Mouse (Mus musculus): Measurements from ENCODE around the gene Mov10. TPM values are rescaled to one million over a fixed set of nuclear protein-coding genes. Genes with fewer than 3 reads are reported as not detected.
"Not testable (repeated sequence)": the region's sequence is repeated elsewhere in the genome, so short reads cannot be mapped to it uniquely, and the experiment has no call there.

Gene Mov10
- total RNA-seq, 1 experiment from 2014 or later, result 19.9 TPM

DNA sequence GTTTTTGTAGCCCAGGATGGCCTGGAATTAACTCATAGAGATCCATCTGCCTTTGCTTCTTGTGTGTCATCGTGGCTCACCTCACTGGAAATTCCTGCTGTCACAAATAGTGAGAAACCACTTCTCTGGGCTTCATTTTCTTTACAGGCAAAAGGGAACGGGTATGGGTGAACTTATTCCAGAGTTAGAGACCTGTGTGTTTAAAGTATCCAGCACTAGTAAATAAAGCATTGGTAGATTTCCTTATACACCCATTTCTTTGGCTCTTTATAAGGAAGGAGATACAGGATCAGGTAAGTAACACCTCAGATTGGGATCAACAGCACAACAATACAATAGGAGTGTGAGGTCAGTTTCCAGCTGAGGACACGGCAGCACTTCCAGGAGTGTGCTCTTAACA lies 30.3 kb downstream of the Mov10 start, which contains the start of gene Rhoc:
Rhoc (plus strand) TSS at position 301 of the 400 bp plus-strand sequence.
- no peak for ATAC-seq (ENCODE audit: extremely low read depth, insufficient number of reproducible peaks, low FRiP score, poor library complexity, severe bottlenecking)

DNA sequence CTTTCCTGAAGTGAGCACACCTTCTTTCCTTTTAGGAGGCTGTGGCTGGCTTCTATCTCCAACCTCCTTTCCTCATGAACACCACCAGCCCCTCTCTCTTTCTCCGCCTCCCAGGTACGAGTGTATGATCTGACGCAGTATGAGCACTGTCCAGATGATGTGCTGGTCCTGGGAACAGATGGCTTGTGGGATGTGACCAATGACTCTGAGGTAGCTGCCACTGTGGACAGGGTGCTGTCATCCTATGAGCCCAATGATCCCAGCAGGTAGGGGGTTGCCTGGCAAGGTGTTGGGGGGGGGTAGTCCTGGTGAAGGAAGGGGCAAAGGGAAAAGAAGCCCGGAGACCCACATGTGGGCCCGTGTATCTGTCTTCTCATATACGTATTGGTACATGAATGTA lies 33.1 kb downstream of the Mov10 start:
- ATAC-seq (ENCODE audit: extremely low read depth, insufficient number of reproducible peaks, low FRiP score, poor library complexity, severe bottlenecking), result no peak

DNA sequence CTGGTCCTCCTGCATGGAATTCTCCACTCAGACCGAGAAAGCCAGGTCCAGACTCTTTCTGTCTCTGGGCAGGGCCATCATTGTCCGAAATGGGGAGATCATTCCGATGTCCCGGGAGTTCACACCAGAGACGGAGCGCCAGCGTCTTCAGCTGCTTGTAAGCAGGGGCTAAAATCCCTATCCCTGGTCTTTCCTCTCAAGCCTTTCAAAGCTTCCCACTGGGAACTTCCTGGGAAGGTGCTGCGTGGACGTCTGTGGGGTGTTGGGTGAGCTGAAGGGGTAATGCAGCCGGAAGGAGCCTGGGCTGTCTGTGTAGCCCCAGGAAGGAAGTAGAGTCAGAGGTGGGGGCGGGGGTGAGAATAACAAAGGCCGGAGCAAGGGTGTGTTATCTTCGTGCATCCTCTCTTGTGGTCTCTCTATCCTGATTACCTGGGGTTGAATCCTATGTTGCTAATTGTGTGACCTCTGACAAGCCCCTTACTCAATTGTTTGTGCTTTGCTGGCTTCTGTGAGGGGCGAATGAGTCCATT lies 34.3 kb downstream of the Mov10 start:
- ATAC-seq (ENCODE audit: extremely low read depth, insufficient number of reproducible peaks, low FRiP score, poor library complexity, severe bottlenecking), result no peak

DNA sequence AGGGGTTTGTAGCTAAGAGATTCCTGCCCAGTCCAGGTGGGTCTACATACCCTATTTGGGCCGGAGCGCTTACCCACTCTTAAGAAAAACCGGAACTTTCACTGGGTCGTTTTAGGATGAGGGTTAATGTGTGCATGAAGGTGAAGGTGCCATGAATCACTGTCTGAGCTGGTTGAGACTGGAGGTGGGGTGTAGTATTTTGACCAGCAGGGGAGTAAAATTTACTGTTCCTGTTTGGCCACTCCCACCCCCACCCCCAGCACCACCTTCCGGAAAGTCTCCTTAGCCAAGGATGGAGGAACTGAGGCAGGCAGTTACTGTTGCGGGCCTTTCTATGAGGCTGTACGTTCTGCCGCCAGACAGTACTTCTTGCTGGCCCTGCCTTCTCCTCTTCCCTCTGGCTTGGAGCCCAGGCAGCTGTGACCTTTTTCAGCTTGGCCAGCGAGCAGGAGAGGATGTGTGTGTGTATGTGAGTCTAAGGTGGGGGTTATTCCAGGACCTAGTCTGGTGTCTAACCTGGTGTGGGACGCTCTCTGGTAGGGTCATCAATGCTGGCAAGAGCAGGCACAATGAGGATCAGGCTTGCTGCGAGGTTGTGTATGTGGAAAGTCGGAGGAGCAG lies 36.2 kb downstream of the Mov10 start:
- no peak for ATAC-seq (ENCODE audit: extremely low read depth, insufficient number of reproducible peaks, low FRiP score, poor library complexity, severe bottlenecking)

DNA sequence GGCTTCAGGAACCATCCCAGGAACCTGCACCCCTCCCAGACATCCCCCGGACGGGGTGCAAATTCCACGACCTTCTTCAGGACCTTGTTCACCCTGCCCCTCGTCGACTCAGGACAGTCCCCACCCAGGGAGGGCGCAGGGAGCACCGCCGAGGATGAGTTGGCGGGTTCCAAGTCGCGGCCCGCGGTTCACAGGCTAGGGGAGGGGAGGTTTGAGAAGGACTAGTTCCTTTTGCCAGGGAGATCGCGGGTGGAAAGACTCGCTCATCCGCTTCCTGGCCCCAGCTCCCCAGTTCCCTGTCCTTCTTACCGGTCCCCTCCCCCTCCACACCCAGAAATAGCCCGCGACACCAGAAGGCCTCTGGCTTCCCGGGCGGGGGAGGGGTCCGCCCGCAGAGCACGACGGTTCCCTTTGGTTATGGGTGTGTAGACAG lies 36.9 kb downstream of the Mov10 start, which contains the start of gene Fam19a3:
Fam19a3 (minus strand) TSS at position 370 of the 433 bp plus-strand sequence.
- no peak for ATAC-seq (ENCODE audit: extremely low read depth, insufficient number of reproducible peaks, low FRiP score, poor library complexity, severe bottlenecking)

DNA sequence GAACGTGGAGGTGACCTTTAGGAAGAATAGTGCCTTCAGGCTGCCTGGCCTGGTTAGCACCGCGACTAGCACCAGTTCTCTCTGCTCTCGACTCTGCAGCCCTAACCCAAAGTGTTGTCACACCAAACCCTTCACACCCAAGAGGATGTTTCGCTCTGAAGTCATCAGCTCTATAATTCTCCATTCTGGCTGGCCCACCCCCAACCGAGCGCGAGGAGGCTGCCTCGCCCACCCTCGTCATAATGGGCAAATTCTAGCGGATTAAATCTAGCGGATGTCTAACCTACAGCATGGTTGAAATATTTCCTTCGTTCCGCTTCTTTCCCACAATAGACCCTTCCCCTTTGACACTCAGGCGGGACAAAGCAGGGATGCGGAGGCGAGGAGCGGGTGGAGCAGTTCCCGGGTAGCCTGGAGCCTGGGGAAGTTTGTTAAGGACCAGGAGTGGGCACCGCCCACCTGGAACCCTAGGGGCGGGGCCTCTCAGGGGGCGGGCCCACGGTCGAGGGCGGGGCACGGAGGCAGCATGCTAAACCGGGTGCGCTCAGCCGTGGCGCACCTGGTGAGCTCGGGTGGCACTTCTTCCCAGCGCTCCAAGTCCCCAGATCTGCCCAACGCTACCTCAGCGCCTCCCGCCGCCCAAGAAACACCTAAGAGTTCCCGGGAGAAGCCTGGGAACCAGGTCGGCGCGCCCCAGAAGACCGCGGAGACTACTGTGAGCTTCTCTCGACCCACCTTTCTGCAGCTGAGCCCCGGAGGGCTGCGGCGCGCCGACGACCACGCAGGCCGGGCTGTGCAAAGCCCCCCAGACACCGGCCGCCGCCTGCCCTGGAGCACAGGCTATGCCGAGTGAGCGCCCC lies 37.6 kb downstream of the Mov10 start, which contains the start of gene Ppm1j:
Ppm1j (plus strand) TSS at position 496 of the 860 bp plus-strand sequence.
- ATAC-seq (ENCODE audit: extremely low read depth, insufficient number of reproducible peaks, low FRiP score, poor library complexity, severe bottlenecking), result no peak

DNA sequence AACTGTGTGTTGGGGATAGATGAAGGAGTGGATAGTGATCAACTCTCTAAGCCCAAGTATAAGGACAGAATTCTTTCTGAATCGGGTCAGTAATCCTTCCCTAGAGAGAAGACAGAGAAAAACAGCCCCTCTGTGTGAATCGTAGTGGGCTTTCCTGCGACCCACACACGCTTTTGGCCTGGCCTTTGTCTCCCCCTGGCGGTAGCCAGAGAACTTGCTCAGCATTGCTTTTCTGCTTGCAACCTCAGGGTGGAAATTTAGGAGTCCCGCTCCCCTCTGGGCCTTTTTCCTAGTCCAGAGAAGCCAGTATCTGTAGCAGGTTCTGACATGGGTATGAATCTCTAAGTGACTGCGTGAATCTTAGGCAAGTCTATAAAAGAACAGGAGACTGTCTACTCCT lies 38.4 kb downstream of the Mov10 start:
- 0 out of 2 replicates have a peak, but pooled peaks have one; percentile 30 for ATAC-seq (ENCODE audit: extremely low read depth, insufficient number of reproducible peaks, low FRiP score, poor library complexity, severe bottlenecking)

DNA sequence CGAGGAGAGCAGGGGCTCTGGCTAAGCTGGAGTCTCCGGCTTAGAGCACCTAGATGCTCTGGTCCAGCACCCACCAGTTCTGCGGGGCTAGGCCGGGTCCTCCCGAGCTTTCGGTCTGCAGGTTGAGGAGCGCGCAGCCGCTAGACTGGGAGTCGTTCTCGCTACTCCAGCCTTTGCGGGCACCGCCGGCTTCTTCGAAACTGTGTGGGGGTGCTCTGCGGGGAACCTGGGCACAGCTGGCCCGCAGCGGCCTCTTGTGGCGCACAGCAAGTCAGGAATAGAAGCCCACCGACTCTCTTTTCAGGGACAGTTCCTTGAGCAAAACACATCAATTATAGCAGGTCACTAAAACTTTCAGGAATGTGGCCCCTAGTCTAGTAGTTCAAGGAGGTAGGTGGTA lies 41.0 kb downstream of the Mov10 start:
- ATAC-seq (ENCODE audit: extremely low read depth, insufficient number of reproducible peaks, low FRiP score, poor library complexity, severe bottlenecking), result no peak

DNA sequence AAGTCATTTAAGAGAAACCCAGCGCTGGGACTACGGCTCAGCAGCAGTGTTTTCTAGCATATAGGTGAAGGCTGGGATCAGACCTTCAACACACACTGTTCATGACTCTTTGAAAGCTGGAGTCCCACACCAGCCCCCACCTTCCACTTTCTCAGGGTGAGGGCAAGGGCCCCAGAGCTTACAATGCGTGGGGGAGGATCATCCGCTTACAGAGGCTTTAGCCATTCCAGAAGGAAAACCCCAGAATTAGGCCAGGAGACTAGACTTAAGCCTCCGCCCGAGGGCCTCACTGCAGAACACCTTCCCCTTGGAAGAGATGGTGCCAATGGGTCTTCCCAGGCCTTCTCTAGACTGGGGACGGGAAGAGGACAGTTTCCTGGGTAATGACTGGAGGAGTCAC lies 45.1 kb downstream of the Mov10 start:
- ATAC-seq (ENCODE audit: extremely low read depth, insufficient number of reproducible peaks, low FRiP score, poor library complexity, severe bottlenecking), result no peak

DNA sequence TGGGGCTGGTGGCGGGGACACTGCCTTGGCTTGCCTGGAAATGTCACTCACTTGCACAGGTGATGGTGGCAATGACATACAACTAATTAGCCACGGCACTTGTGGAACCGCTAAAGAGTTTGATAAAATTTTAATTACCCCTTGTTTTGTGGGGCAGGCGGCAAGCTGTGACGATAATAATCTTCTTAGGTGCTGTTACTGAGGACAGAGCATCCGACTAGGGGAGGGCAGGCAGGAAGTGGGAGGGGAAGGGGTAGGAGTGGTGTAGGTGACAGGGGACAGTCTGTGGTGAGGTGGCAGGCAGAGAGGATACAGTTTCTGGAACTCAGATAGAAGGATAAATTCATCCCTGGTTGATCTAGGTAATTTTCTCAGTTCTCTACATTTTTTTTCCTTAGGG lies 46.9 kb downstream of the Mov10 start:
- ATAC-seq (ENCODE audit: extremely low read depth, insufficient number of reproducible peaks, low FRiP score, poor library complexity, severe bottlenecking), result no peak

DNA sequence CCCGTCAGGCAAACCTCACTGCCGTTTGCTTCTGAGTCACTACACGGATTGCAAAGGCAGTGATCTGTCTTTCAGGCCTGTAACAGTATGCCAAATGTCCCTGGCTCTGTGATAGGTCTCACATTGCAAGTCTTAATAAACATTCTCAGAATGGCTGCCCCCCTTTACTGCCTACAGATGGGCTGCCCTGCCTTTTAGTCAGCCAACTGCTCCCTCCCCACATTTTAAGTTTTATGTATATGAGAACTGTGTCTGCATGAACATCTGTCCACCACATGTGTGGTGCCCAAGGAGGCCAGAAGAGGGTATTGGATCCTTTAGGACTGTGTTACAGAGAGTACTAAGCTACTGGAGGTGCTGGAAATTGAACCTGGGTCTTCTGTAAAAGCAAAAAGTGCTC lies 47.4 kb downstream of the Mov10 start:
- ATAC-seq (ENCODE audit: extremely low read depth, insufficient number of reproducible peaks, low FRiP score, poor library complexity, severe bottlenecking), result no peak

DNA sequence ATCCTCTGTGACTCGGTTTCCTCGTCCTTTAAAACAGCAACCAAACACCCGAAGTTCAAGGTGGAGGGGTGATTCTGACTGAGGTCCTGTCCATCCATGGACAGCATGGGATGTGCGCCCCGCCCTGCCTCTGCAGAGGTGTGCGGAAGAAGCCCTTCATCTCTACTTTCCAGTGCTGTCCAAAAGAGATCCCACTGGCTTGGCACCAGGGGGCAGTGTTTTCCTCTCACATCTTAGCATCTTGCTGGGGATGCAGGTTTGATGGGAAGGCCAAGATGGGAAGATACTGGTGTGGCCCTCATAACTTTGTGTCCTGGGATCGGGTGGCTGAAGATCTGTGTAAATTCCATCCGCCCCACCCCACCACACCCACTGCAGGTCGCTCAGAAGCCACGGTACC lies 48.3 kb downstream of the Mov10 start:
- ATAC-seq (ENCODE audit: extremely low read depth, insufficient number of reproducible peaks, low FRiP score, poor library complexity, severe bottlenecking), result no peak

DNA sequence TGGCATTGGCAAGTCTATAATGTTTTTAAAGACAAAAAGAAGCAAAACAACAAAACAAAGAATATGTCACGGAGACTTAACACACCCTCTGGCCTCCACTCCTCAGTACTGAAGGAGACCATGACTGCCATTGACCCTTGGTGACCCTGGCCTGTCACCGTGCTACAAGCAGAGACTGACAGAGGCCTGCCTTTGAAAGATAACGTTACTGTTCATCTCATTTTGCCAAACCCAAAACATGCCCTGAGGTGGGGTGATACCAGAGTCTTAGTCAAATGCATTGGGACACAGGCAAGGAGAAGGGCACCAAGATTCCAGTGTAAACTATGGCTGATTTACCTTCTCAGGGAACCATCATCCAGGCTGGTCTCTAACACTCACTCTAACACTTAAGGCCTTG lies 49.2 kb downstream of the Mov10 start:
- ATAC-seq (ENCODE audit: extremely low read depth, insufficient number of reproducible peaks, low FRiP score, poor library complexity, severe bottlenecking), result no peak

DNA sequence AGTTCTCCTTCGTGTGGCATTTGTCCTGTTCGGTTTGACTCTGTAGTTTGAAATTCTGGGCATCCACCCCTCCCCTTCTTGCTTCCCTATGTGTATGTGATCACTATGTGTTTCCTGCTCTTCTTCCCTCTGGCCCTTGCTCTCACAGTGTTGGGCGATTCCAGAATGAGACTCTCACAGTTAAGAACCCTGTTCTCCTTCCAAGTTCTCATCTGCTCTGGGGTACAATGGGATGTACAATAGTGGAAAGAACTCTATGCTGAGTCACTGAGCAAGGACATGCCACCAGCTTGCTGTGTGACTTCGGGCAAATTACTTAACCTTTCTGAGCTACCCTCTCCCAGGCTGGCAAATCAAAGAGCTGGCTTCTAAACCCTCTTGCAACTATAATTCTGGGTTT lies 50.6 kb downstream of the Mov10 start:
- no peak for ATAC-seq (ENCODE audit: extremely low read depth, insufficient number of reproducible peaks, low FRiP score, poor library complexity, severe bottlenecking)

DNA sequence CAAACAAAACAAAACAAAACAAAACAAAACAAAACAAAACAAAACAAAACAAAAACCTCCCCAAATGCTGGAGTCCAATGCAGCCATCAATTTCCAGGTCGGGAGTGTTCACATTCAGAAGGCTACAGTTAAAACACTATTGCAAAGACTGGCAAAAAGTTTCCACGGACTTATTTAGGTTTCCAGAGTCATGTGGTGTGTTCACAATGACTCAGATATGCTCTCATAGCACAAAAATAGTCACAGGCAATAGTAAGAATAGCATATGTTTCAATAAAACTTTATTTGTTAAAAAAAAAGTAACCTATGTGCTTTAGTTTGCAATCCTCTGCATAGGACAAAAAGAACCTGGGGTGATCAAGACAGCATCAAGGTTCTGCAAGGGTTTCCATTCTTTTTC lies 51.2 kb downstream of the Mov10 start:
- no peak for ATAC-seq (ENCODE audit: extremely low read depth, insufficient number of reproducible peaks, low FRiP score, poor library complexity, severe bottlenecking)

DNA sequence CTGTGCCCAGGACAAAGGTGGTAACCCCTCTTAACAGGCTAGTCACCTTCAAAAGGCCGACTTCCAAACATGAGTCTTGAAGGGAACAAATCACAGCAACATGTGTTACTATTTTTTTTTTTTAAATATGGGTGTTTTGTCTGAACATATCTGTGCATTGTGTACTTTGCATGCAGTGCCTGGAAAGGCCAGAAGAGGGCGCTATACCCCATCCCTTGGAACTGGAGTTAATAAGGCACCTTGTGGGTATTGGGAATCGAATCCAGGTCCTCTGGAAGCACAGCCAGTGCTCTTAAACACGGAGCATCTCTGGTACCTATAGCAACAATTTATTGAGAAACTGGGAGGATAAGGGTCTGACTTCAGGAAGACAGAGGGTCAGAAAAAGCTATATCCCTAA lies 53.3 kb downstream of the Mov10 start:
- no peak for ATAC-seq (ENCODE audit: extremely low read depth, insufficient number of reproducible peaks, low FRiP score, poor library complexity, severe bottlenecking)

DNA sequence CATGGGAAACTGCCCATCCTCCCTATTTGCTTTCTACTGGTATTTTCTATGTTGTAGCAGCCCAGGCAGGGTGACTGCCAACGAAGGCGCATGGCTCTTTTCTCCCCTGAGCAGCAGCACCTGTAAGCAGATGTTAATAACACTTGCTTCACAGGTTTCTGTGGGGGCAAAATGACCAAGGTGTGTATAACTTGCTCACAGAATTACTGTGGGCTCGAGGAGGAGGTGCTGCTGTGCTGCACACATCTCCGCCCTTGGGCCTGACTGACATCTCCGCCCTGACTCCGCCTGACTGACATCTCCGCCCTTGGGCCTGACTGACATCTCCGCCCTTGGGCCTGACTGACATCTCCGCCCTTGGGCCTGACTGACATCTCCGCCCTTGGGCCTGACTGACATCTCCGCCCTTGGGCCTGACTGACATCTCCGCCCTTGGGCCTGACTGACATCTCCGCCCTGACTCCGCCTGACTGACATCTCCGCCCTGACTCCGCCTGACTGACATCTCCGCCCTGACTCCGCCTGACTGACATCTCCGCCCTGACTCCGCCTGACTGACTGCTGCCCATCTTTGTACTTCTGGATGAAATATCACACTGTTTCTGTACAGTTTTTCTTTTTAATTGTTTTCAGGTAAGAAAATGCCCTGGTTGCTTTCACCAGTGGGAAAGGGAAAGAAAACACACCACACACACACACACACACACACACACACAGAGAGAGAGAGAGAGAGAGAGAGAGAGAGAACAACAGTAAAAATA lies 56.1 kb downstream of the Mov10 start:
- not testable (repeated sequence) for ATAC-seq (ENCODE audit: extremely low read depth, insufficient number of reproducible peaks, low FRiP score, poor library complexity, severe bottlenecking)

DNA sequence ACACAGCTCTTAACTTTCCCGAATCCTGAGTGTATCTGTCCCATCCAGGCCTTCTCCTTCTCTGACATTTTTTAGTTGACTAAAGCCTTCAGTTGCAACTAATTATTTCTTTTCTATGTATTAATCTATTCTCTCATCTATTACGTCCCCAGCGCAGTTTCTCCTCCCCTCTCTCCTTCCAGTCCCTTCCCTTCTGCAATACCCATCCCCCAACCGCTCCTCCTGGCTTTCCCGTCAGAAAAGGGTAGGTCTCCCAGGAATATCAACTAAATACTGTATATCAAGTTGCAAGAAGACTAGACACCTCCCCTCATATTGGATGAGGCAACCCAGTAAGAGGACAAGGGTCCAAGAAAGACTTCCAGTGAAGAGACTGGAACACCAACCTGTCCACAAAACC lies 59.5 kb downstream of the Mov10 start:
- no peak for ATAC-seq (ENCODE audit: extremely low read depth, insufficient number of reproducible peaks, low FRiP score, poor library complexity, severe bottlenecking)

DNA sequence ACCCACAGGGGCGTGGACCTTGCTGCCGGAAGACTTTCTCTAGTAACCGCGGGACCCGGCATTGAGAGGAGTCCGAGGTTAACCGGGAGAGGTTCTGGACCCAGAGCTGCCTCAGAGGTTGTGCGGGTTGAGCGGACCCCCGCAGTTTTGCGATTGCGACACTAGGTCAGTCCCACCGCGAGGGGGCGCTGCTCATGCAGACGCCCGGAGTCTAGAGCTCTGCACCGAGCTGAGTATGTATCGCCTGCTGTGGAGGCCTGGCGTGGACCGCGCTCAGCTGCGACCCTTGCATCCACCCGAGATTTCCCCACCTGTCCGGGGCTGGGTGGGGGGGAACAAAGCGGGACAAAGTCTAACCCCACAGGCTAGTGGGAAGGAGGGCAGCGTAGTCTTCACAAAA lies 60.0 kb downstream of the Mov10 start:
- ATAC-seq (ENCODE audit: extremely low read depth, insufficient number of reproducible peaks, low FRiP score, poor library complexity, severe bottlenecking), result peak; percentile 46; the same call in 1 of the 2 replicates
